Mouse (Mus musculus): ENCODE results near the gene Pdhb. TPM values are rescaled to one million over a fixed set of nuclear protein-coding genes. Genes with fewer than 3 reads are reported as not detected.

The Pdhb gene
- polyA plus RNA-seq (2014; fragmentation: Nextera tagmentation; extraction: Ambion mirVana): 215 and 238 TPM in 2 replicates

- Histone ChIP-seq H3K4me3 (ENCODE audit: low read depth, low read length) (peak within 1 kb of the TSS; percentile 67), H3K9ac (ENCODE audit: low read length) (peak within 1 kb of the TSS; percentile 81), H3K9me3 (ENCODE audit: control insufficient read depth, low read length) (no peaks in the 10 kb centered on the region), H3K4me1 (ENCODE audit: control insufficient read depth, insufficient read depth, low read length) (peaks cover 6% of the 10 kb centered on the region), H3K27ac (ENCODE audit: low read depth, low read length) (no peak within 1 kb of the TSS; the same call in 1 of the 2 replicates), H3K27me3 (ENCODE audit: control insufficient read depth, insufficient read depth, low read length) (no peaks in the 10 kb centered on the region), H3K36me3 (ENCODE audit: control insufficient read depth, insufficient read depth, low read length) (peaks cover 12% of the 10 kb centered on the region; the same call in 1 of the 2 replicates), H3K4me2 (peak within 1 kb of the TSS; percentile 84)
- ATAC-seq (ENCODE audit: low FRiP score): peak; percentile 100
- peak; percentile 99 for DNase-seq (ENCODE audit: low spot score, missing footprints)
- under 1% methylated on average over 64 of the region's 64 CpGs for WGBS
Measured at GRCm38 (mm10) chr14:8172507-8173410, at the start of gene Pdhb. Gene Pdhb, minus strand, starts transcription at chr14:8173025.

DNA sequence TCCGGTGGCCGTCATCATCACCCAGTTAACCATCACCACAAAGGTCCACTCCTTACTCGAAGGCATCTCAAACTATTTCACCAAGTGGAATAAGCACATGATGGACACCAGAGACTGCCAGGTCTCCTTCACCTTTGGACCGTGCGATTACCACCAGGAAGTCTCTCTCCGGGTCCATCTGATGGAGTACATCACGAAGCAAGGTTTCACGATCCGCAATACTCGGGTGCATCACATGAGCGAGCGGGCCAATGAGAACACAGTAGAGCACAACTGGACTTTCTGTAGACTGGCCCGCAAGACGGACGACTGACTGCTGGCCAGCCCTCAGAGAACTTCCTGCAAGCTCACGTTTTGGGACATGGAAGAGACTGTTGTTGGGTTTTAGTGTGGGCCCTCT lies 49.7 kb upstream of the Pdhb start:
- WGBS: 94% methylated on average over 16 of the region's 16 CpGs
- Histone ChIP-seq H3K4me2 (no peak overlapping the region), H3K4me1 (ENCODE audit: control insufficient read depth, insufficient read depth, low read length) (peaks cover 11% of the 10 kb centered on the region), H3K27me3 (ENCODE audit: control insufficient read depth, insufficient read depth, low read length) (peaks cover 4% of the 10 kb centered on the region; the same call in 1 of the 2 replicates), H3K27ac (ENCODE audit: low read depth, low read length) (no peak overlapping the region), H3K9ac (ENCODE audit: low read length) (no peak overlapping the region), H3K9me3 (ENCODE audit: control insufficient read depth, low read length) (no peaks in the 10 kb centered on the region), H3K36me3 (ENCODE audit: control insufficient read depth, insufficient read depth, low read length) (no peaks in the 10 kb centered on the region), H3K4me3 (ENCODE audit: low read depth, low read length) (no peak overlapping the region)
- ATAC-seq (ENCODE audit: low FRiP score): no peak
- DNase-seq (ENCODE audit: low spot score, missing footprints): no peak

DNA sequence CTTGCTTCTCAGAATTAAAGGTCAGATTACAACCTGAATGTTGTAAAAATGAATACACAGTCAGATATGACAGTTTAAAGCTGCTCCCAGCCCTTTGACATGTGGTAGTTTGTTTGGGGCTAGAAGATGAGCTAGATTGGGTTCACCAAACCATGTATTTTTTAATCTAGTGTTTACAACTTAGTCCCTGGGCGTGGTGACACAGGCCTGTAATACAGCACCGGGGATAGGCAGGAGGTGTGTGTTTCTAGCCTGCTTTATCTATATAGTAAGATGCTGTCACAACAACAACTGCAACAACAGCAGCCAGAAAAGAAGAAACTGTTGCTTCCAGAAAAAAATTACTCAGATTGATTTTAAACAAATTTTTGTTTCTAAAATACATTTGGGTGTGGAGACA lies 48.1 kb upstream of the Pdhb start:
- Histone ChIP-seq H3K36me3 (ENCODE audit: control insufficient read depth, insufficient read depth, low read length) (no peaks in the 10 kb centered on the region), H3K9ac (ENCODE audit: low read length) (no peak overlapping the region), H3K27ac (ENCODE audit: low read depth, low read length) (no peak overlapping the region), H3K4me1 (ENCODE audit: control insufficient read depth, insufficient read depth, low read length) (peaks cover 11% of the 10 kb centered on the region), H3K9me3 (ENCODE audit: control insufficient read depth, low read length) (no peaks in the 10 kb centered on the region), H3K27me3 (ENCODE audit: control insufficient read depth, insufficient read depth, low read length) (peaks cover 17% of the 10 kb centered on the region), H3K4me2 (no peak overlapping the region), H3K4me3 (ENCODE audit: low read depth, low read length) (no peak overlapping the region)
- DNase-seq (ENCODE audit: low spot score, missing footprints) (no peak), ATAC-seq (ENCODE audit: low FRiP score) (no peak)
- WGBS: 87% methylated on average over 2 of the region's 2 CpGs

- no peak overlapping the region for H3K27ac ChIP-seq (ENCODE audit: low read depth, low read length)
- peaks cover 11% of the 10 kb centered on the region for H3K4me1 ChIP-seq (ENCODE audit: control insufficient read depth, insufficient read depth, low read length)
- no peak overlapping the region for H3K9ac ChIP-seq (ENCODE audit: low read length)
- ATAC-seq (ENCODE audit: low FRiP score) (no peak), DNase-seq (ENCODE audit: low spot score, missing footprints) (no peak)
- no peak overlapping the region for H3K4me2 ChIP-seq
- H3K27me3 ChIP-seq (ENCODE audit: control insufficient read depth, insufficient read depth, low read length): peaks cover 21% of the 10 kb centered on the region
- no peaks in the 10 kb centered on the region for H3K9me3 ChIP-seq (ENCODE audit: control insufficient read depth, low read length)
- H3K36me3 ChIP-seq (ENCODE audit: control insufficient read depth, insufficient read depth, low read length): no peaks in the 10 kb centered on the region
- H3K4me3 ChIP-seq (ENCODE audit: low read depth, low read length): no peak overlapping the region
- WGBS: 52% methylated on average over 7 of the region's 7 CpGs
Measured at GRCm38 (mm10) chr14:8220306-8220705, 47.5 kb upstream of the Pdhb start.

GRCm38 (mm10) chr14:8219876-8220275 lies 47.1 kb upstream of the Pdhb start:
- no peak overlapping the region for H3K4me2 ChIP-seq
- no peak overlapping the region for H3K9ac ChIP-seq (ENCODE audit: low read length)
- H3K27ac ChIP-seq (ENCODE audit: low read depth, low read length): no peak overlapping the region
- H3K9me3 ChIP-seq (ENCODE audit: control insufficient read depth, low read length): no peaks in the 10 kb centered on the region
- H3K4me1 ChIP-seq (ENCODE audit: control insufficient read depth, insufficient read depth, low read length): peaks cover 11% of the 10 kb centered on the region
- no peaks in the 10 kb centered on the region for H3K36me3 ChIP-seq (ENCODE audit: control insufficient read depth, insufficient read depth, low read length)
- 32% methylated on average over 11 of the region's 11 CpGs for WGBS
- no peak overlapping the region for H3K4me3 ChIP-seq (ENCODE audit: low read depth, low read length)
- peaks cover 22% of the 10 kb centered on the region for H3K27me3 ChIP-seq (ENCODE audit: control insufficient read depth, insufficient read depth, low read length)
- ATAC-seq (ENCODE audit: low FRiP score) (no peak), DNase-seq (ENCODE audit: low spot score, missing footprints) (no peak)

DNA sequence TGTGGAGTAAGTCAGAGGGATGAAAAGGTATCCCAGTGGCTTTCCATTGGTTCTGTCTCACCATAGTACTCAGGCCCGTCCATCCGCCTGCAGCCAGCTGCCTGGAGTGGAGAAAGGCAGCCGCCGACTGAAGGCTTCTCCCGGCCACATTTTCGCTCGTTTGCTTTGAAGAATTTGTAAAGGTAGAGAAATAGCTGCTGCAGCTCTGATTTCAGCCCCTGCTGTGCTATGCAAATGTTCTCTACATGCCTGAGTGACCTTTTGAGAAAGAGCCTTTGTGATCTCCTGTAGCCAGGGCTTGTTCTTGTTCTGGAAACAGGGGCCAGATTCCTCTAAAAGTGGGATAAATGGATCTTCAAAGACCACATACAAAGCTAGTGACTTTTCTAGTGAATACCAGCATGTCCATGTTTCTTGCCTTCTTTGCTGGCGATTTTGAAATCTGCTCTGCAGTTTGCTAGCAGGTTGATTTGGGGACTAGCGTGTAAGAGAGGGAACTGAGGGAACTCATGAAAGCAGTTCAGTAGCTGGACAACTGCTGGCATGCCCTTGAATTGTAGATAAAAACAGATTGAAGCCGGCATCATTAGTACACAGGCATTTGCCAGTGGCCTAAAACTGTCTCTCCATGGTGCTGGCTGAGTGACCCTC lies 46.0 kb upstream of the Pdhb start:
- peaks cover 14% of the 10 kb centered on the region for H3K4me1 ChIP-seq (ENCODE audit: control insufficient read depth, insufficient read depth, low read length)
- H3K27ac ChIP-seq (ENCODE audit: low read depth, low read length): no peak overlapping the region
- H3K36me3 ChIP-seq (ENCODE audit: control insufficient read depth, insufficient read depth, low read length): no peaks in the 10 kb centered on the region
- no peak overlapping the region for H3K4me3 ChIP-seq (ENCODE audit: low read depth, low read length)
- peak overlapping the region; percentile 8; the same call in 1 of the 2 replicates for H3K4me2 ChIP-seq
- ATAC-seq (ENCODE audit: low FRiP score): no peak
- H3K9ac ChIP-seq (ENCODE audit: low read length): no peak overlapping the region
- no peaks in the 10 kb centered on the region for H3K9me3 ChIP-seq (ENCODE audit: control insufficient read depth, low read length)
- WGBS: 7% methylated on average over 10 of the region's 10 CpGs
- DNase-seq (ENCODE audit: low spot score, missing footprints): peak; percentile 88
- peaks cover 22% of the 10 kb centered on the region for H3K27me3 ChIP-seq (ENCODE audit: control insufficient read depth, insufficient read depth, low read length)

DNA sequence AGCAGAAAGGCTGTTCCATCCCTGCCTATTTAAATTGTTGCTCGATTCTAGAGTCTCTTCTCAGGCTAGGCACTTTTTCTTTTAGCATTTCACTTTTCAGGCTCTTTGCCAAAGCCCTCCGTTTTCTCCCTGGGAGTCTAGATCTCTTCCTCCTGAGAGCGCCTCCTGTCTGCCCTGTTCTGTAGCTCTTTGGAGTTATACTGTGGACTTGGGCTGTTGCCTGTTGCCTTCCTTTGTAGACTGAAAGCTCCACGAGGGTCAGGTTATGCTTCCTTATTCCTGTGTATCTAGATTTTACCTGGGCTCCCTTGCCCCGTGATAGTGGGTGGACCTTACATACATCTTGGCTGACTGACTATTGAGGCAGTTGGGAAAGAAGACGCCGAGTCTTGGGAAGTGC lies 45.4 kb upstream of the Pdhb start:
- Histone ChIP-seq H3K27me3 (ENCODE audit: control insufficient read depth, insufficient read depth, low read length) (peaks cover 22% of the 10 kb centered on the region), H3K27ac (ENCODE audit: low read depth, low read length) (no peak overlapping the region), H3K4me1 (ENCODE audit: control insufficient read depth, insufficient read depth, low read length) (peaks cover 14% of the 10 kb centered on the region), H3K4me3 (ENCODE audit: low read depth, low read length) (no peak overlapping the region), H3K9me3 (ENCODE audit: control insufficient read depth, low read length) (no peaks in the 10 kb centered on the region), H3K36me3 (ENCODE audit: control insufficient read depth, insufficient read depth, low read length) (no peaks in the 10 kb centered on the region), H3K4me2 (no peak overlapping the region; the same call in 1 of the 2 replicates), H3K9ac (ENCODE audit: low read length) (no peak overlapping the region)
- ATAC-seq (ENCODE audit: low FRiP score): no peak
- WGBS: 31% methylated on average over 7 of the region's 7 CpGs
- no peak for DNase-seq (ENCODE audit: low spot score, missing footprints)

DNA sequence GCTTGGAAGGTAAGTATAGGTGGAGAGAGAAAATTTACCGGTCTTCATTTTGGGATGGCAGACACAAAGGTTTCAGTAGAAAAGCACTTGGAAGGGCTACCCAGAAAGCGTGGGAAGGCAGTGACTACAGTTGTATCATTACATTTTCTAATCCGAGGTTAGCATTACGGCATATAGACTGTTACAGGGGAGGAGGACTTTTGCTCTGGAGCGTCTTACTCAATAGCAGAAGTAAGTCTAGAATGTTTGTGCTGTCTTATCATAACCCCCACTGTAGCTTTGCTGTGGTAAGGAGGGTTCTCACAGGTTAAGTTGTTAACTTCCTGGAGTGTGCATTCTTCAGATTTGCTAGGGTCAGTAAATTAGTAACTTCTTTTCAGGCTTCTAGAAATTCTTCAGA lies 43.3 kb upstream of the Pdhb start:
- no peaks in the 10 kb centered on the region for H3K36me3 ChIP-seq (ENCODE audit: control insufficient read depth, insufficient read depth, low read length)
- peaks cover 14% of the 10 kb centered on the region for H3K4me1 ChIP-seq (ENCODE audit: control insufficient read depth, insufficient read depth, low read length)
- DNase-seq (ENCODE audit: low spot score, missing footprints): peak; percentile 84
- WGBS: 67% methylated on average over 5 of the region's 5 CpGs
- no peak overlapping the region for H3K9ac ChIP-seq (ENCODE audit: low read length)
- ATAC-seq (ENCODE audit: low FRiP score): no peak
- H3K9me3 ChIP-seq (ENCODE audit: control insufficient read depth, low read length): no peaks in the 10 kb centered on the region
- H3K4me2 ChIP-seq: no peak overlapping the region
- H3K27ac ChIP-seq (ENCODE audit: low read depth, low read length): no peak overlapping the region
- H3K4me3 ChIP-seq (ENCODE audit: low read depth, low read length): no peak overlapping the region
- peaks cover 22% of the 10 kb centered on the region for H3K27me3 ChIP-seq (ENCODE audit: control insufficient read depth, insufficient read depth, low read length)

Data from midbrain, embryonic 11.5 days (tissue).